Mouse (Mus musculus): ENCODE results near the gene Cyb5r3. TPM values are rescaled to one million over a fixed set of nuclear protein-coding genes. Genes with fewer than 3 reads are reported as not detected.
A peak's percentile ranks its signal among the peaks of the same experiment; 100 is the strongest.

Cyb5r3 gene
- polyA plus RNA-seq, 1 experiment from 2014 or later = 121 TPM

DNA sequence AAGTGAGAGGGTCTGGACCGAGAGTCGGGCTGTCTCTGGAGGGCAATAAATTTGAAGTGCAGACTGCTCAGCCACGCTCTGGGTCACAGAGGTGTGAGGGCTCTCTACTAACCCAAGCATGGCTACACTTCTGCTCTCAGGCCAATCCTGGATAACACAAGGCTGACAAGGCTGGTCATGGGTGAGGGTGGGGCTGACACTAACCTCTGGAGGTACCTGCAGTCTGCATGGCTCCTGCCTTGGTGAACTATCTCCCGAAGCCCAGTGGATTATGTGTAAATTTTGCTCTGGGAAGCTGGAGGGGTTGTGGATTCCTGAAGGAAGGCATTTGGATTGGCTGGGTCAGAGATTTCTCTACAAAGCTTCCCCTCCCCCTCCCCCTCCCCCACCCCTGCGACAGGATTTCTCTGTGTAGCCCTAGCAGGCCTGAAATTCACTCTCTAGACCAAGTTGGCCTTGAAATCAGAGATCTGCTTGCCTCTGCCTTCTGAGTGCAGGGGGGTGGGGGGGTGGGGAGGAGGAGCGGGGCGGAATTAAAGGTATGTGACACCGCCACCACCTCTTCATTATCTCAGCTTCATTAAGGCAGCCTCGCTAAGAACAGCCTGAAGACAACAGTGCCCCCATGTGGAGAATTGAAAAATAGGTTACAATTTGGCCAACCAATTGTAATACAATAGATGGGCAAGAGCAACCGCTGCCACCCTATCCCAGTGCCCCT is 32.5 kb upstream of the Cyb5r3 start:
- H3K9ac ChIP-seq (ENCODE audit: low read depth, low read length) = no peak overlapping the region
- H3K27ac ChIP-seq (ENCODE audit: low read length) = no peak overlapping the region
- ATAC-seq = no peak
- H3K4me3 ChIP-seq (ENCODE audit: low read depth, low read length) = no peak overlapping the region
- peak overlapping the region; percentile 26; the same call in 1 of the 2 replicates for H3K4me2 ChIP-seq (ENCODE audit: low read length)
- no peaks in the 10 kb centered on the region for H3K36me3 ChIP-seq (ENCODE audit: control insufficient read depth, insufficient read depth, low read length)
- H3K27me3 ChIP-seq (ENCODE audit: control insufficient read depth, insufficient read depth, low read depth, low read length) = no peaks in the 10 kb centered on the region
- H3K9me3 ChIP-seq (replicated peaks; ENCODE audit: control insufficient read depth, low read length, poor library complexity, severe bottlenecking) = no peaks in the 10 kb centered on the region
- WGBS = 37% methylated on average over 10 of the region's 10 CpGs
- no peaks in the 10 kb centered on the region; the same call in 1 of the 2 replicates for H3K4me1 ChIP-seq (ENCODE audit: control insufficient read depth, insufficient read depth, low read length)

DNA sequence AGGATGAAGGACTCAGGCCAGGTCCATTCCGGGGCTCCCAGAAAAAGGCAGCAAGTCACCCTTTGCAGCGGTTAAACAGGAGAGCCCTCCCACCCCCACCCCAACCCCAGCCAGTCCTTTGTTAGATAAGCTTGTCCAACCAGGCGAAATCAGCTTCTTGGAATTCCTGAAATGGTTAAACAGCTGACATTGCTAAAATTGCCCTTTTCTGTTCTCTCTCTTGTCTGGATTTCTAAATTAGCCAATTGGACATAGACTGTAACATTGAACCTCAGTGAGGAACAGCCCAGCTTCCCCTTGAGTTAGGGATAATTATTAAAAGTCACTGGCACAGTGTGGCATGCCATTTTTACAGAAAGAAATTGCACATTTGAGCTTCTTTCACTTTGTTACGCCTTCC is 30.0 kb upstream of the Cyb5r3 start:
- H3K4me1 ChIP-seq (ENCODE audit: control insufficient read depth, insufficient read depth, low read length) = no peaks in the 10 kb centered on the region
- WGBS = 62% methylated on average over 4 of the region's 4 CpGs
- H3K4me2 ChIP-seq (ENCODE audit: low read length) = no peak overlapping the region
- H3K9ac ChIP-seq (ENCODE audit: low read depth, low read length) = no peak overlapping the region
- no peaks in the 10 kb centered on the region for H3K27me3 ChIP-seq (ENCODE audit: control insufficient read depth, insufficient read depth, low read depth, low read length)
- H3K9me3 ChIP-seq (replicated peaks; ENCODE audit: control insufficient read depth, low read length, poor library complexity, severe bottlenecking) = no peaks in the 10 kb centered on the region
- no peak overlapping the region for H3K4me3 ChIP-seq (ENCODE audit: low read depth, low read length)
- H3K36me3 ChIP-seq (ENCODE audit: control insufficient read depth, insufficient read depth, low read length) = no peaks in the 10 kb centered on the region
- no peak overlapping the region for H3K27ac ChIP-seq (ENCODE audit: low read length)
- no peak for ATAC-seq

DNA sequence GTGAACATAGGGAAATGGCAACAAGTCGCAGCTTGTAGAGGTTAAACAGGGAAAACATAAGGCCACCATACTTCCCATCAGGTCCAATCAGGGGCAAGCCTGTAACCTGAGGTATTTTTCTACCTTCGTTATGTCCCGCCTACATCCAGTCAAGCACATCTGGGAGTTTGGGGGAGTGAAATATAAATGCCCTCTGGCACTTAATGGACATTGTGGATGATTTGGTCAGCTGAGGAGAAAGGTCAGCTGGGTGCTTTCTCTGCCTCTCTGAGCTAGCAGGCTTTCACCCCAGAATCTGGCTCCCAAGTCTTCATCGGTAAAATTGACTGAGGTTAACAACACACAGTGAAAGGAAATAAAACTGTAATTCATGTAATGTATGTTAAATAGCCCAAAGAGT is 21.0 kb upstream of the Cyb5r3 start:
- H3K36me3 ChIP-seq (ENCODE audit: control insufficient read depth, insufficient read depth, low read length) = no peaks in the 10 kb centered on the region
- no peak overlapping the region for H3K9ac ChIP-seq (ENCODE audit: low read depth, low read length)
- no peak overlapping the region for H3K27ac ChIP-seq (ENCODE audit: low read length)
- no peak overlapping the region for H3K4me3 ChIP-seq (ENCODE audit: low read depth, low read length)
- 96% methylated on average over 4 of the region's 4 CpGs for WGBS
- no peak for ATAC-seq
- H3K9me3 ChIP-seq (replicated peaks; ENCODE audit: control insufficient read depth, low read length, poor library complexity, severe bottlenecking) = no peaks in the 10 kb centered on the region
- H3K4me2 ChIP-seq (ENCODE audit: low read length) = no peak overlapping the region
- H3K4me1 ChIP-seq (ENCODE audit: control insufficient read depth, insufficient read depth, low read length) = no peaks in the 10 kb centered on the region
- no peaks in the 10 kb centered on the region for H3K27me3 ChIP-seq (ENCODE audit: control insufficient read depth, insufficient read depth, low read depth, low read length)

DNA sequence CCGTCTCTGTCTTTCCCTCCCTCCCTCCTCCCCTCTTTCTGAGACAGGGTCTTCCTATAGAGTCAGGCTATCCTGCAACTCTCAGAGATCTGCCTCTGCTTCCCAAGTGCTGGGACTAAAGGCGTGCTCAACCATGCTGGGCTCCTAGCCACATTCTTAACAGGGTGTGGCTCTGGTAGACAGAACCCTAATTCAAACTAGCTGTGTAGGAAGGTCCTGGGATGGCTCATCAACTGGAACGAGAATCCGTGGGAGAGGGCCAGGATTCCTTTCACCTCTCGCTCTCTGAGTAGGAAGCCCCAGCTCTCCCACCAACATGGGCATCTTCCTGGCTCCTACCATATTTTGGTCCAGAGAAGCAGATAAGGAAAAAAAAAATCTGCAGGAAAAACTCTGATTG is 10.0 kb upstream of the Cyb5r3 start:
- no peak overlapping the region for H3K27ac ChIP-seq (ENCODE audit: low read length)
- H3K36me3 ChIP-seq (ENCODE audit: control insufficient read depth, insufficient read depth, low read length) = no peaks in the 10 kb centered on the region
- no peak overlapping the region for H3K4me2 ChIP-seq (ENCODE audit: low read length)
- H3K4me1 ChIP-seq (ENCODE audit: control insufficient read depth, insufficient read depth, low read length) = no peaks in the 10 kb centered on the region
- no peaks in the 10 kb centered on the region for H3K27me3 ChIP-seq (ENCODE audit: control insufficient read depth, insufficient read depth, low read depth, low read length)
- H3K9ac ChIP-seq (ENCODE audit: low read depth, low read length) = no peak overlapping the region
- WGBS = 71% methylated on average over 5 of the region's 5 CpGs
- no peaks in the 10 kb centered on the region for H3K9me3 ChIP-seq (replicated peaks; ENCODE audit: control insufficient read depth, low read length, poor library complexity, severe bottlenecking)
- ATAC-seq = no peak
- H3K4me3 ChIP-seq (ENCODE audit: low read depth, low read length) = no peak overlapping the region

DNA sequence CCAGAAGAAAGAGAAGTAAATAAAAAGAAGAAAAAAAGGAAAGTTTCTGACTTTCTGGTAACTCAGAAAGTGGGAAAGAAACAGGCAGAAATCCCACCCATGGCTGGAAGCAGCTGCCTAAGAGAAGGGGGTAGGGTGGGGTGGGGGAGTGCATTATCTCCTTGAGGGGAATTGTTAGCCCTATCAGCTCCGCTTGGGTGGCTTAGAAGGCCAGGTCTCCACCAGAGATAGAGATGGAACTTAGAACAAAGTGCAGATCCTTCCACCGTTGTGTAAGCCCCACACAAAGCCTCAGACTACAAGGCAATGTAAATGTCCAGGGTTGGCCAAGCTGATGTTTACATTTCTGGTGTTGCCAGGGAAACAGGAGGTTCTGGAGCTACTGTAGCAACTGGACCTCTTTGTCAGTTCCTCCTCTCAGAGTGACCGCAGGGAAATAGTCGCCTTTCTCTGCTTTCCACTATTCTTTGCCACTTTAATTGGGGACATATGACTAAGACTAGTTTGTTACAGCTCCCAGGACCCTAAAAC is 9.5 kb upstream of the Cyb5r3 start:
- no peaks in the 10 kb centered on the region for H3K36me3 ChIP-seq (ENCODE audit: control insufficient read depth, insufficient read depth, low read length)
- no peak for ATAC-seq
- H3K4me2 ChIP-seq (ENCODE audit: low read length) = no peak overlapping the region
- H3K9me3 ChIP-seq (replicated peaks; ENCODE audit: control insufficient read depth, low read length, poor library complexity, severe bottlenecking) = no peaks in the 10 kb centered on the region
- 38% methylated on average over 4 of the region's 4 CpGs for WGBS
- no peak overlapping the region for H3K9ac ChIP-seq (ENCODE audit: low read depth, low read length)
- H3K27me3 ChIP-seq (ENCODE audit: control insufficient read depth, insufficient read depth, low read depth, low read length) = no peaks in the 10 kb centered on the region
- no peaks in the 10 kb centered on the region for H3K4me1 ChIP-seq (ENCODE audit: control insufficient read depth, insufficient read depth, low read length)
- no peak overlapping the region for H3K4me3 ChIP-seq (ENCODE audit: low read depth, low read length)
- H3K27ac ChIP-seq (ENCODE audit: low read length) = no peak overlapping the region

DNA sequence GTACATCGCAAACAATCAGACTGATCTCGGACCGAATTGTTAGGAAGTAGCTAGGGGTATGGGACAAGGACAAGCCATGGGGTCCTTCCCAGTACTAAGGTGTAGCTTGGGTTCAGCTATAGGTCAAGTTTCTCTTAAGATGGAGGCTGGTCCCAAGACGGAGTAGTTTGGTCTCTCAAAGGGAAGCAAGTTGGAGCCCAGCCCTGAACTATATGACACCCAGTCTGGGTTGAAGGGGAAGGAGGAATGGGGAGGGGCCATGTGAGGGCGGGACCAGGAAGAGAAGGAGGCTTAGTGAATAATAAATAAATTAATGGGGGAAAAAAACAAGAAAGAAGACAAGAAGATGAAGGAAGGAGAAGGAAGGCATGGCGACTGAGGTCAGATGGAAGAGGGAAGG is 7.6 kb upstream of the Cyb5r3 start:
- Histone ChIP-seq H3K4me1 (ENCODE audit: control insufficient read depth, insufficient read depth, low read length) (no peaks in the 10 kb centered on the region), H3K9me3 (replicated peaks; ENCODE audit: control insufficient read depth, low read length, poor library complexity, severe bottlenecking) (no peaks in the 10 kb centered on the region), H3K27ac (ENCODE audit: low read length) (no peak overlapping the region), H3K4me2 (ENCODE audit: low read length) (no peak overlapping the region), H3K9ac (ENCODE audit: low read depth, low read length) (no peak overlapping the region), H3K36me3 (ENCODE audit: control insufficient read depth, insufficient read depth, low read length) (no peaks in the 10 kb centered on the region), H3K27me3 (ENCODE audit: control insufficient read depth, insufficient read depth, low read depth, low read length) (no peaks in the 10 kb centered on the region), H3K4me3 (ENCODE audit: low read depth, low read length) (no peak overlapping the region)
- 88% methylated on average over 6 of the region's 6 CpGs for WGBS
- no peak for ATAC-seq

DNA sequence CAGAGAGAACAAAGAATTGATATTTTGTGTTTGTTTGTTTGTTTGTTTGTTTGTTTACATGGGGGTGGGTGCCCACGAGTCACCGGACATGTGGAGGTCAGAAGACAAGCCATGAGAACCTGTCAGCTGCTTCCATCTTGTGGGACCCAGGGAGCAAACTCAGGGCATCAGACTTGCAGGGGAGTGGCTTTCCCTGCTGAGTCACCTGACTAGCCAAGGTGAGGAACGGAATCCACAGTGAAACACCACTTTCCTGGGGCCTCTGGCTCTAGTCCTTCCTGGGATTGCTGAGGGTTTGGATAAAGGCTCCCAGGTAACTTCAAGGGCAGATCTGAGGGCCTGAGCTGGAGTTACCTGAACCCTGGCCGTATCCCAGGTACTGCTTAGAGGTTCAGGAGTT is 4.3 kb upstream of the Cyb5r3 start:
- Histone ChIP-seq H3K27me3 (ENCODE audit: control insufficient read depth, insufficient read depth, low read depth, low read length) (no peaks in the 10 kb centered on the region), H3K9ac (ENCODE audit: low read depth, low read length) (no peak overlapping the region), H3K4me3 (ENCODE audit: low read depth, low read length) (no peak overlapping the region), H3K9me3 (replicated peaks; ENCODE audit: control insufficient read depth, low read length, poor library complexity, severe bottlenecking) (no peaks in the 10 kb centered on the region), H3K27ac (ENCODE audit: low read length) (no peak overlapping the region), H3K4me2 (ENCODE audit: low read length) (no peak overlapping the region), H3K36me3 (ENCODE audit: control insufficient read depth, insufficient read depth, low read length) (no peaks in the 10 kb centered on the region), H3K4me1 (ENCODE audit: control insufficient read depth, insufficient read depth, low read length) (peaks cover 9% of the 10 kb centered on the region; the same call in 1 of the 2 replicates)
- 86% methylated on average over 4 of the region's 4 CpGs for WGBS
- no peak for ATAC-seq

DNA sequence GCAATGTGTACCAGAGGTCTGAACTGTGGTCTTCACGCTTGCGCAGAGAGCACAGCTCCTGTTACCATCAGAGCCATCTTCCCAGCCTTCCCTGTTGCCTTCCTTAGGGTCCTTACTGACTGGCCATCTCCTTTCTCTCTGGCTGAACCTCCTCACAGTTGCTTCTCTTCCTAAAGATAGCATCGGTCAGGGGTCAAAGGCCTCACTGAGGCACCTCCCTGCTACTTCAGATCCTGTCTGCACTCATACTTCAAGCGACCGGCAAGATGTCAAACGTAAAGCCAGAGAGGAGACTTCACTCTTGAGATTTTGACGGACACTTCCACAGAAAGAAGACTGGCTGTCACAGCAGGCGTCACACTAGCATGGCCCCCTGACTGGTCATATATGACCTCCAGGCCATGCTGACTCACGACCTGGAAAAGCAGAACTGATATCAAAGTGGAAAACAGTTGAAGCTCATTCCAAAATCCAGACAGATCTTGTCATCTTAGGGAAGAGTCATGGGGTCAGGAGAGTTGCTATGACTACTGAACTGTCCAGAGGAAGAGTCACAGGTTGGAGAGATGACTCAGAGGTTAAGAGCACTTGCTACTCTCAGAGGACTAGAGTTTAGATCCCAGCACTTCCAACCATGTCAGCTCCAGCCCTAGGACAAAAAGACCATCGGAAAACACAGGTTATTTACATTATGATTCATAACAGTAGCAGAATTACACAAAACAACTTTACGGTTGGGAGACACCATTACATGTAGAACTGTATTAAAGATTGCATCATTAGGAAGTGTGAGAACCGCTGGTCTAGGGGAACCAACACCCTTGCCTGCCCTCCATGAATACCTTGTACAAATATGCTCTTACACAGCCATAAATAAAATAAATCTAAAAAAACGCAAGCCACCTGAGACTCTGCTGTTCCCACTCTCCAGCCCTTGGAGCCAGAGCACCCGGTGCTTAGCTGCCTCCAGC is 1.8 kb upstream of the Cyb5r3 start:
- H3K4me3 ChIP-seq (ENCODE audit: low read depth, low read length) = no peak overlapping the region
- no peak overlapping the region for H3K27ac ChIP-seq (ENCODE audit: low read length)
- WGBS = 92% methylated on average over 14 of the region's 14 CpGs
- no peak overlapping the region for H3K9ac ChIP-seq (ENCODE audit: low read depth, low read length)
- H3K4me1 ChIP-seq (ENCODE audit: control insufficient read depth, insufficient read depth, low read length) = peaks cover 17% of the 10 kb centered on the region
- H3K4me2 ChIP-seq (ENCODE audit: low read length) = no peak overlapping the region
- no peaks in the 10 kb centered on the region for H3K36me3 ChIP-seq (ENCODE audit: control insufficient read depth, insufficient read depth, low read length)
- H3K9me3 ChIP-seq (replicated peaks; ENCODE audit: control insufficient read depth, low read length, poor library complexity, severe bottlenecking) = no peaks in the 10 kb centered on the region
- no peaks in the 10 kb centered on the region for H3K27me3 ChIP-seq (ENCODE audit: control insufficient read depth, insufficient read depth, low read depth, low read length)
- no peak for ATAC-seq

All from midbrain, embryonic 16.5 days (tissue).